Mouse (Mus musculus) adrenal gland, adult 10 weeks (tissue): ENCODE results near the gene Rcan3. TPM values are rescaled to one million over a fixed set of nuclear protein-coding genes. Genes with fewer than 3 reads are reported as not detected.

Experiments used
- polyA plus RNA-seq: library from polyadenylated mRNA; stranded (reverse); fragments of 350-450 nt; fragmentation: Illumina TruSeq; extraction: RNeasy Lipid Tissue Mini Kit (QIAGEN cat#74804); gene quantifications from one replicate; pipeline ENCODE4 v1.2.3, GENCODE M21; 2014; ENCODE audit warnings: low read depth, low replicate concordance

Gene Rcan3
- polyA plus RNA-seq = 10.6 TPM

DNA sequence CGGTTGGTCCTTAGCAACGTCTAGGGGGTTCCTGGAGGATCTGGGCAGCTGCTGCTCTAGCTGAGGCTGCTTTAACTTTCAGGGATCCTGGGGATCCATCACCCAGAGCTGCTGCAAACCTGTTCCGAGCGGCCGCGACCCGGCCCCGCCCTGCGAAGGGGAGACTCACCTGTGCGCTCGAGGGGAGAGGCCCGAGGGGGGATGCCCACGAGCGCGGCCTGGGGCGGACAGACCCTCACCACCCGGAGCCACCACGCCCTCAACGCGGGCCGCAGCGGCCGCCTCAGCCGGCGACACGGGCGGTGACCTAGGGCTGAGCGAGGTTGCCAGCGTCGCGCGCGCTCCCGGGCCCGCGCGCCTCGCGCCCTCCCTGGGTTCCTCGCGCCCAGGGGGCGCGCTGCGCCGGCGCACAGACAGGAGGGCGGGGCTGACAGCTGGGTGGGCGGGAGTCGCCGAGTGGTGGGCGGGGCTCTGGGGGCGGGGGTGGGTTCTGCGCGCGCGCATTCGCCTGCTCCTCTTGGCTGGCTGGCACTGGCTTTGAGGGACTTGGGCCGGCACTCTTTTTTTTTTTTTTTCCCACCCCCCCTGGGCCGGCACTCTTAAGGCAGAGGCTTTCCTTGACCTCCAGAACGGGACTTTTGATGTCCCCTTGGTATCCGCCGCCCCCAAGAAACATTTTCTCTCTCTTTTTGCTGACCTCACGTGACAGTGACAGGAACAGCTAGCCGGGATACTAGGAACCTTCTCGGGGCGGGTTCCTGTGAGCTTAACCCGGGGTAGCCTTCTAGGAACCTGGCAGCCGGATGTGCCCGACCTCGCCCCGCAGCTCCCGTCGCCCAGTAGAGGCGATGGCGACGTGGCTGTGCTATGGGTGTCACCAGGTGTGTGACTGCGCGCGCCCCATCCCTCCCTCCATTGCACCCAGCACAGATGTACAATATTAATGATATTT lies at the start of gene Rcan3:
Gene Rcan3 (minus strand): TSS at position 411 of the 952 bp plus-strand sequence.

DNA sequence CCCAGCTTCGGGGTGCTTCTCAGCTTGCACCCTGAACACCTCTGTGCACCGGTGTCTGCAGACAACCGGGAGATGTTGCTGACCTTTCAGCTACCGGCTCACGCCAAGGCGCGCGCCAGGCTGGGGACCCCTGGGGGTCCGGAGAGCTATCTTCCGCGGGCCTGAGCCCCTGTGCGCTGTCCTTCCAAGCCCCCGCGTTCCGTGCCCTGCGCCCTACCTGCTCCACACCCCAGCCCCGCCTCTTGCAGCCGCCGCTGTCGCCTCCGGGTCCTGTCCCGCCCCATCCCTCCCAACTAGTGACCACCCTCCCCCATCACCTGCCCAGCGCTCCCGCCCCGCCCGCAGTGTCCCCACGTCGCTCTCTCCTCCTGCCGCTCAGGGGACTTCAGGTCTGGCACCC lies 35.7 kb downstream of the Rcan3 start, which contains the start of gene Ncmap:
Gene Ncmap (minus strand): TSS at position 237 of the 400 bp plus-strand sequence.

Other genes with a start within 250 kb of the Rcan3 start
- gene Clic4, start 161.0 kb downstream of the Rcan3 start, polyA plus RNA-seq = 129 TPM
- 246 TPM for gene Srrm1, start 80.5 kb downstream of the Rcan3 start, polyA plus RNA-seq
- not detected for gene Ncmap, start 35.6 kb downstream of the Rcan3 start, polyA plus RNA-seq
- not detected for gene Stpg1, start 60.9 kb upstream of the Rcan3 start, polyA plus RNA-seq
- gene Nipal3, start 61.2 kb upstream of the Rcan3 start, polyA plus RNA-seq = 3.1 TPM
- not detected for gene Grhl3, start 139.8 kb upstream of the Rcan3 start, polyA plus RNA-seq